Mouse (Mus musculus): ENCODE measurements around the gene Dmrt3.

Gene Dmrt3

DNA sequence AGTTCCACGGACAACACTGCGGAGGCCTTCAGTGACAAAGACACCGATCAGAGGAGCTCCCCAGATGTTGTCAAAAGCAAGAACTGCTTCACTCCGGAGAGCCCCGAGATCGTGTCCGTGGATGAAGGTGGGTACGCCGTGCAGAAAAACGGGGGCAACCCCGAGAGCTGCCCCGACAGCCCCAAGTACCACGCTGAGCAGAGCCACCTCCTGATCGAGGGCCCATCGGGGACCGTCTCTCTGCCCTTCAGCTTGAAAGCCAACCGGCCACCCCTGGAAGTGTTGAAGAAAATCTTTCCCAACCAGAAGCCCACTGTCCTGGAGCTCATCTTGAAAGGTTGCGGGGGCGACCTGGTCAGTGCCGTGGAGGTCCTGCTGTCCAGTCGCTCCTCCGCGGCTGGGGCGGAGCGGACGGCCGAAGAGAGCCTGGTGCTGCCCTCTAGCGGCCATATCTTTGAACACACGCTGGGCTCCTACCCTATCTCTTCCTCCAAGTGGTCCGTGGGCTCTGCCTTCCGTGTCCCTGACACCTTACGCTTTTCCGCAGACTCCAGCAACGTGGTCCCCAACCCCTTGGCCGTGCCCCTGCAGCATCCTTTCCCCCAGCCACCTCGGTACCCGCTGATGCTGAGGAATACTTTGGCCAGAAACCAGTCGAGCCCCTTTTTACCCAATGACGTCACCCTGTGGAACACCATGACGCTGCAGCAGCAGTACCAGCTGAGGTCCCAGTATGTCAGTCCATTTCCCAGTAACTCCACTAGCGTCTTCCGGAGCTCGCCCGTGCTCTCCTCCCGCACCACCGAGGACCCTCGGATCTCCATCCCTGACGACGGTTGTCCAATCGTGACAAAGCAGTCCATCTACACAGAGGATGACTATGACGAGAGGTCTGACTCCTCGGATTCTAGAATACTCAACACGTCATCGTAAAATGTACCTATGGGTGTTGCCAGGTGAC lies 12.5 kb downstream of the Dmrt3 start:
- DNase-seq, result peak; percentile 46 to 88

DNA sequence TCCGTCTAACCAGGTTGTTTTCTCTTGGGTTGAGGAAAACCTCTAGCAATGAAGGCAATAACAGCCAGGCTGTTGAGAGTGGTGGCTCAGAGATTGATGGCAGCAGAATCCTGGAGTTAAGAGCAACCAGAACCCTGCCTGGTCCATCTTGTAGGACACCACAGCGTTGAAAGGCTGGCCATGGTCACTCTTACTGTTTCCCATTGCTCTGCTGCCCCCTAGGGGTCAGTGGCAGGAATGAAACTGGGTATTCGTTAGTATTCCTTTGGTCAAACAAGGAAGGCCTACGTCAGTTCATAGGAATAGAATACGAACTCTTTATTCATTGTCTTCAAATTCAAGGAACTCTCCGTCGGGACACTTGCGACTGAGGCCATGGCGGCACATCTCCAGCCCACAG lies 18.4 kb downstream of the Dmrt3 start:
- peak; percentile 55 to 86 for DNase-seq

DNA sequence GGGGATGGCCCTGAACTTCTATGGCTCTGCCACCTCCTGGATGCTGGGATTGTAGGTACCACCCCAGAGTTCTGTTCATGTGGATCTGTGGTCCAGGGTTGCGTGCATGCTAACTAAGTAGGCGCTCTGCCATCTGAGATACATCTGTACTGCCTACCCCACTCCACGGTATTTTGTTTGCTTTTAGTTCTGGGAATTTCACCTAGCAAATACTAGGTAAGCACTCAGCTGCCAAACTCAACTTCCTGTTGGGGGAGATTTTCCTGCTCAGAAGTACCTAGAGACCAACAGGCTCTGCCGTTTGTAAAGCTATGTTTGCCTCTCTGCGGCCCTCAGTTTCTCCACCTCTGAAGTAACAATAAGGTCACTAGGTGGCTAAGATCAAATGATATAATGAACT lies 25.0 kb downstream of the Dmrt3 start:
- DNase-seq, result no peak

DNA sequence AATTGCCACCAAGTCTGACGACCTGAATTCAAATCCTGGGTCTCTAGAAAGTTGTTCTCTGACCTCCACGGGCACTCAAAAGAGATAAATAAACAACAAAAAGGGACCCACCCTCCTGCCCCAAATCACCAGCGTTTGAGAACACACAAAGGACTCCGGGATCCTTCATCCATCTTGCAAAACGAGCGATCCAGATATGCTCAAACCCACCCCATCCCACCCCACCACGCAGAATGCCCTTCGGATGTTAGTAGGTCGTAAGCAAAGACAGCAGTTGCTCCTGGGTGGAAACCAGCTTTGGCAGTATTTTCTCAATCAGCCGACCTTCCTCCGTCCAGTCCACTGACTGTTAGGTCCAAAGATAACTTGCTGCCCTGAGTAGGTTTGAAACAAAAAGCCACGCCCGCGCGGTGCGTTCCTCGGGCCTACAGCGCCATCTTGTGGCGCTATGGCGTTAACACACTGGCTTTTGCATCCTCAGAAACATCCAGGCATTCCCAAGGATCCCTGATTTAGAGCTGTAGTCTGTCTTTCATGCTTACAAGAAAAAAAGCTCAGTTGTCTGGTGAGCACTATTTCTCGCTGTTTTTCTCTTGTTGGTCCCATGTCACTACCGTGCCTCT lies 25.6 kb downstream of the Dmrt3 start:
- DNase-seq, result peak; percentile 64 to 81

DNA sequence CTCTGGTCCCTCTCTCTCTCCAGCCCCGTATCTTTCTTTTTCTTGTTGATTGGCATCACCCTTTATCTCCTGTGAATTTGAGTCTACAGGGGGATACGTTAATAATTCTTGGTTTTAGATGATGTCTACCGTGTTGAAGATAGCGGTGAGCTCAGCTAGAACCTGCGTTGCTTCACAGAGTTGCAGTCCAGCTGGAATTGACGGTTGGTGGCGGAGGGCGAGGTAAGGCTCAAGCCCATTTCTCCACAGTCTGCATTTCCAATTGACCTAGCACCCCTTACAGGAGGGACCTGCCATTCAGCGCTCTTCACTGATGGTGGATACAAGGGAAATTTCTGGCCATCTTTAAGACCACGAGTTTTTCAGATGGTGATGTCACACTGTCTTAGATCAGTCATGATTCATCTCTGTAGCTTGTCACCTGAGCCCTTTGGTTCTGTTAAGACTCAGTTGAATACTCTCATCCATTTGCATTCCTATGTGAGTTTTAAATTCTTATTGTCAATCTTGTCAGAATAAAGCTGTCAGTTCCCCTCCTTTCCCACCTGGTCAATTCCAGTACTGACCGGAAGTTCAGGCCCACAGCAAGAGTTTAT lies 28.8 kb downstream of the Dmrt3 start:
- no peak for DNase-seq

DNA sequence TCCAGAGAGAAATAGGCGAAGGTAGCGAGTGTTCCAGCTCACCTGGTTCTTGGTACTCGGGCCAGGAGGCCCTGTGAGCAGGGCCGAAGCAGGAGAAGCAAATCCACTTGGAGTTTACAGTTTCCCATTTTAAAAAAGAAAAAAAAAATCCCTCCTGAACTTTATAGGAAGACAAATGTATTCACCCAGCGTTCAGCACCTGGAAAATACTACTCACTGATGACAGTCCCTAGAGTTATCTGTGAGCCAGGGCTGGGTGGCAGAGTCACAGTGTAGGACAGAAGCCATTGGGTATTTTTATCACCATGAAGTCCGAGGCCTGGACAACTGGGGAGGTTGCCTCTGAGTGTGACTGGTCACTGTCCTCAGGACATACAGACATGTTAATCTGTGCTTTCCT lies 31.7 kb downstream of the Dmrt3 start:
- DNase-seq, result no peak

DNA sequence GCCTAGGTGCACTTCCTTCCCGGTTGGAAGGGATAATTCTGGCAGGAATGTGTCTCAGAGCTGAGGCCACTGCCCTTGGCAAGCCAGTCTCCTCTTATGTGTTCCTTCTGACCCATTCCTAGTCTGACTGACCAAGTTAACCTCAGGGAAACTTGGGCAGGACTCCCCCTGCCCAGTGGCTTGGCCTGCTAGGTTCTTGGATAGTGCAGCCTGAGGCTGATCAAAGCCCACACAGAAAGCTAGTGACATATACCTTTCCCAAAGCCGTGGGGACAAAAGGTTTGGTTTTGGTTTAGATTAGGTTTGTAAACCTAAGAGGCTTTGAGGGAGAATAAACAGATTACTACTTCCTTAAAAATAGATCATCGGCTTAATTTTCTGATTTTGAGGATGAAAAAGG lies 37.0 kb downstream of the Dmrt3 start:
- DNase-seq, result no peak

DNA sequence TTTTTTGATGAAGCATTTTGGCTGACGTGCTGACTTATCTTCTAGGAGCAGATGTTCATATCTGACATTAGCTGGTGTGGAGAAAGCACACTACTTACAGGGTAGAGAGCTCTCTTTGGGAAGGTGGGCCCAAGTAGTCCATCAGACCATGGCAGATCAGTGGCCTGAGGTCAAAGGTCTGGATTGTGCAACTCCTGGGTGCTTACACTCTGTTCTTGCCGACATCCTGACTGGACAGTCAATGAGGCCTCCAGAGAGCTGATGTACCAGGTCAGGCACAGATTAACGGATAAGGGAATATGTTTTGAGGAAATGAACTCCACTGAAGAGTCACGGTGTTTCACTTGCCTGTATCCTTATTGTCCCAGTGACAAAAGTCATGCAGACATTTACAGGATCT lies 38.6 kb downstream of the Dmrt3 start:
- no peak for DNase-seq

DNA sequence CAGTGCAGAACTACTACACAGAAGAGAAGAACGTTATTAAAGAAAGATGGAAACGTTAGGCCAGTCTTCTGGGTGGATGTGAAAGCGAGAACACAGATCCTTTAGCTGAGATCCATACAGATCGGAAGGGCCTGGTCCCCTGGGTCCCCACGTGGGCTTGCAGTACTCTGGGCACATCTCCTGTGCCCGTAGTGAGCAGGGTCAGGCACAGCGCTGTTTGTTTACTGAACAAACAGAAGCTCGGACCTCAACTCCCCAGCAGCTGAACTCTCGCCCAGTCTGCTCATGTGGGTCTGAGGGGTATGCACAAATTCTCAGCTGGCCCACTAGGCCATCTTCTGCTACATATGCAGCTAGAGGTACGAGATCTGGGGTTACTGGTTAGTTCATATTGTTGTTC lies 40.4 kb downstream of the Dmrt3 start:
- DNase-seq, result no peak

DNA sequence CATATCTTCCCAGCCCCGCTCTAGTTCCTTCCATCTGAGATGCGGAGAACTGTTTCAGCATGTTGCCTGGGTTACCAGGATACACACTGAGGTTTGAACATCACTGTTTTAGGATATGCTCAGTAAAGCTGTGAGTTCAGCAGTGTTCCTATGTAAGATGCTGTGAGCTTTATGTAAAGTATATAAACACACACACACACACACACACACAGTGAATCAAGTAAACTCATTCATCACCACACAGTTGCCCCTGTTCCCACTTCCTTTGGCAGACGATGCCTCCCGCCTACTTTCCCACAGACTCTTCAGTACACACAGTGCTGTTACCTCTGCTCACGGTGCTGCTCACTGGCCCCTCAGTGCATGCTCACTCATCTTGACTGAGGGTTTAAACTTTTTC lies 42.5 kb downstream of the Dmrt3 start:
- DNase-seq, result no peak

DNA sequence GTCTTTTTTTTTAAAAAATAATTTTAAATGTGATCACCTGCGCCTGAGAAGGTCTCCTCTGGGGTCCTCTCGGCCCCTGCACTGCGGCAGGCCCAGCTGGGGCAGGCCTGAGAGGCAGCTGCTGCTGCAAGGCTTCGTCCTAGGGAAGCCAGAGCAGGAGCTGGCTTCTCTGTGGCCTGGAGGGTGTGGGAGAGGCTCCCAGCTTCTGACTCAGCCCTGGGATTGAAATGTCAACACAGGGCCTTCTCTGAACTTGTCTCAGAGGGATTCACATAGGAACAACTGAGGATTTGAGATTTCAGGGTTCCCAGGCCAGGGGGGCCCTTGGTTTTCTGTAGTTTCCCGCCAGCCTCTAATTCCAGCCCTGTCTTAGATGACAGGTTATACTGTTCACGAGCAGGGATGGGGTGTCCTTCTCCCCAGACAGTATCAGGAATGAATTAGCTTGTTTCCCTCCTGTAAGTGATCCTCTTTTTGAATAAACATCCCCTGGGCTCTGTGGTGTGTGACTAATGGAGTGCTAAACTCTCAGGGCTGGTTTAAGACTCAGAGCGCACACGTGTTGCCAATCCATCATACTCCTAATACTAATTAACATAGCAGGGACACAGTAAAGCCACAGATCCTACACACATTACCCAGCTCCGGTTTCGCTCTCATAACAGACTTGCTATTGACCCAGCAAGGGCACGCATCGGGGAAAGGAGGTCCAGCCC lies 44.1 kb downstream of the Dmrt3 start:
- DNase-seq, result no peak

DNA sequence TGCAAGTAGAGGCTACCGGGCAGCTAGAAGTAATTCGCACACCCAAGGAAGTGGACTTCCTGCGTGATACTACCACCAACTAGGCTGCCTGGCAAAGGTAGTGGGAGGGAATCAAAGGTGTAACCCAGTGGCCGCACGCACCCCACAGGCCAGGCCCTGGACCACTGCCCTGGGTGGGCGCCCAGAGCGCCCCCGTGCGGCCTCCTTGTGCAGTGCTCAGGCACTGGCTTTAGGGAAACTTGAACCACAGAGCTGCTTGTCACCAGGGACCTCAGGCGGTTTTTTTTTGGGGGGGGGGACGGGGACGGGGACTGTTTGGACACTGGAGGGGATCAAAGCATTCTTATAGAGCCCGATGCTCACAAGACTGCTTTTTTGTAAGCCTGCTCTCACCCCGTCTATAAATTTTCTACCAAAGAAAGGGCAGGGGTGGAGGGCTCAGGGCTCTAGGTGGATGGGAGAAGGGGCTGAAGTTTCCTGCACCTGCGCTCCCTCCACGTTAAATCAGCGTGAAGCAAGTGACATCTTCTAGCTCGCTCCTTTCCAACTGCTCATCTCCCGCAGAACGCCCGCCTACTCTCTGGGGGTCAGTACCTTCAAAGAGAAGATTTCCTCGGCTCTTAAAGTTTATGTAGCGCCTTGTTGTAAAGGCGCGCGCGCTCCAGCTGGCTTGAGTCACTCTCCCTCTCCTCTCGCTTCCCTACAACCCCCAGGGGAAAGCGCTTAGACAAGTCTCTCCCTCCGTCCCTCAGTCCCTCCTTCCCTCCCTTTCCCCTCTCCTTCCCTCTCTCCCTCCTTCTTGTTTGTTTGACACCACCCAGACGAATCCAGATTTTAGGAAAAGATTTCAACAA lies 55.6 kb downstream of the Dmrt3 start:
- DNase-seq, result no peak

DNA sequence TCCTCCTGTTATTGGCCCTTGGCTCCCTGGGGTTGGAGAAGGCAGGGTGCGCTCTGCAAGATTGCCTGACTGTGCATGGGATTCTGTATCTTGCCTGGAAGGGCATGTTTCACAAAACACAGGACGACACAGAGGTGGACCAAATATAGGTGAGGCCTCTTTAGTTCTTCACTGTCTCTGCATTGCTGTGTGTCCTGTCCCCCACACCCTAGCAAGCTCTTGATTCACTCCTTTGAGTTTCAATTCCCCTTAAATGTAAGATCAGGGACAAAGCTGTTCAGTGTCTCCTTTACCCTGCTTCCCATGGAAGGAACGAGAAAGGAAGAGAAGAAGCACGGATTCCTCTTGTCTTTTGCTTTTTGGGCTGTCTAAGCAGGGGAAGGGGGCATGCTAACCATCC lies 57.7 kb downstream of the Dmrt3 start:
- DNase-seq, result no peak

DNA sequence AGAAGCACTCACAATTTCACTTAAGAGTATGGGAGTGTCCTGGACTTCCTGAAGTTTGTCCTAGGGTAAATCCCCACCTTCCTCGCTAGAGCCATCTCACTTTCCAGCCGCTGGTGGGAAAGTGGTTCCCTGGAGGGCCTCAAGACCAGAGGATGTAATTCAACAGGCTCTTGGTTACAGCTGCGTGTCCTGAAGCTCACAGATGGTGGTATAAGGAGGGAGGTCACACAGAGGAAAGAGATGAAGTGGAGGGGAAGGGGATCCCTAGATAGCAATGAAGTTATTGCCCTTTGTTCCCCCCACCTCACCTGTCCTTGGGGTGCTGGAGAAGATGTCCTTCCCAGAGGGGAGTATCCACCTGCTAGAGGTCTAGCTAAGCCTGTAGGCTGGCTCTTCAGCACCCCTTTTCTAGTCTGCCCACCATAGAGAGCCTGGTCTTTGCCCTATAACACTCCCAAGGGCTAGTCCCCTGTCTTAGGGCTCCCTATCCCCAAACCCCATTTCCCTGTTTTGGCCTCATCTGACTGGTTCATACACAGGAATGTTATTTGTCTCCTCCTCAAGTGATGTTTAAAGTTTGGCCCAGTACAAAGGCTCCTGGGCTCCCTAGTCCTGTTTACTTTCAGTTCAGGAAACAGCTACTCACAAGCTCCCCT lies 59.6 kb downstream of the Dmrt3 start:
- no peak for DNase-seq

DNA sequence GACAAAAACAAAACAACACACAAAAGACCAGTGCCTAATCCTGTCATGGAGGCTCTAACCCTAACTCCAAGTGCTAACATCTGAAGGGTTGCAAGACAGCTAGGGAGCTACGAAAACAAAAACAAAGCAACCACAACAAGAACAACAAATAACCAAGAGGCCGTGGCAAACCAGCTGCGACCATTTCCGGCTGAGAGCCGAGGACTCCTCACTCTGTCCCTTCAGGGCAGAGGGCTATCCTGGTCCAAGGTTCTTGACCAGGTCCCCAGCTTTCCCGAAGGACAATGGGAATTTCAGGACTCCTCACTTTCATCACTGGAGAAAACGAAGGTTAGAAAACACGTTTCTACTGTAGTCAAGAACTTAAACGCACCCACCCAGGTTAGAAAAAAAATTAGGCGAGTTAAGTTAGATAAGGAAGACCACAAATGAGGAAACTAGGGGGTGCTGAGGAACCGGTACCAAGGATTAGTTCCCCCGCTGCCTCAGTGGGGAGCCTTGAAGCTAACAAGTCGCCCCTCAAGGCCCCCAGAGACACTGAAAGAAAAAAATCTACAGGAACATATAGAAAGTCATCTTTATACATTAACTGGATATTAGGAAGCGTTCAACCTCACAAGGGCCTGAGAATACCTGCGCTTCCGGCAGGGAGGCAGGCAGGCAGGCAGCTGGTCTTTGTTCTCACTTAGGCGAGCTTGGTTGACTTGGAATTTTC lies 60.6 kb downstream of the Dmrt3 start:
- DNase-seq, result no peak

DNA sequence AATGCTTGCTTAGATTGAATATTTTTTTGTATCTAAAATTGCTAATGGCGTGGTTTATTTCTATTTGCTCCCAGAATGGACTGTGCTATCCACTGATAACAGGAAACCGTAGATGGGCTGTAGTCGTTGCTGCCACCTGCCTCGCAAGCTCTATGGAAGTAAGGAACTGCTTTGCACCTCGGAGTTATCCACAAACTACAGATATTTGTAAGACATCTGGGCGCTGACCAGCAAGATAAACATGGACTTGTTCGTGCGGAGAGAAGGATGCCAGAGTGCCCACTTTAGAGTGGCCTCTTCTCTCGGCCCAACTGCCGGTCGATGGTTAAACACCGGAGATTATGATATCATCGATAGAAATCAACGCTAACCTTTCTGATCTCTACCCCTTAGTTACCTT lies 61.6 kb downstream of the Dmrt3 start:
- DNase-seq, result no peak

DNA sequence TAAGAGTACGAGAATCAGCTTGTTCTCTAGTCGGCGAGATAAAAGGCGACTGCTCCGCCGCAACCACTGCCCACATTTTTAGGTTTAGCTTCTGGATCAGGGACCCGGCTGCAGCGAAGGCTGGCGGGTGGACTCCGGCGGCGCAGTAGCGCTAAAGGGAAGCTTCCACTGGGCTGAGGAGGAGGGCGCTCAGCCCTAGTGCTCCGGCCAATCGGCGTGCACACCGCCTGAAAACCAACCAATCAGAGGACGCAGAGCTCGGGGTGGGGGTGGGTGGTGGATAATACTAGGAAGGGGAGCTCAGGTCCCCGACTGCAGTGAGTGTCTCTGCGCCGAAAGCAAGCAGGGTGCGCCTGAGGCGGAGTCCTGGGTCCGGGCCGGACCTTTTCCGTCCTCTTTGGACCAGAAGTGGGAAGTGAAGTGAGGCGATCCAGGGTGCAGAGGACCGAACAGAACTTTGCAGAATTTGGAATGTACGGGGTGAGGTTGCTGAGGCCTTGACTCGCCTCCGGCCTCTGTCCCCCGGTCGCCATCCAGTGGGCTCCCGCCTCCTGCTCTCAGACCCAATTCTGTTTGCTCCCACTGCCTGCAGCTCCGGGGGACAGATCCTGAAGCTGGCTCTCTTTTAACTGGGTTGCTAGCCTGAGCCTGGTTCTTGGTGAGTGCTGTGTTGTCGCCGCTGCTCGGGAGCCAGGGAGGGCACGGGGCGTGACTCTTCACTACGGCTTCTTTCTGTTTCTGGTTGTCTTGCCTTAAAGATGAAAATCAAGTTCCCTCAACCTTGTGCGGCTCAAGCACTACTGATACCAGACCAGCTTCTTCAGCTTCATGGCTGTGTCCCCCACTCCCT lies 62.2 kb downstream of the Dmrt3 start, which contains the start of gene Dmrt2:
Dmrt2 (plus strand) TSS at position 311 of the 850 bp plus-strand sequence.
- peak; percentile 33 to 50 for DNase-seq
